In genomic region chr5:113951693-113952071, GRCm38 (mm10) we compare ENCODE assay signal across 14 mouse cellular contexts. TPM values are rescaled to one million over a fixed set of nuclear protein-coding genes. Genes with fewer than 3 reads are reported as not detected.
A peak's percentile ranks its signal among the peaks of the same experiment; 100 is the strongest.
DNase-seq lines count a peak whose midpoint lies in the region; ATAC-seq and TF ChIP-seq lines count a peak whose summit lies in the region.
"Had no signal": no experiment of that assay in that cellular context is flagged by ENCODE, and none has a peak within 500 bp of the region (broad histone marks: within the 10 kb centered on the region; RNA-seq: fewer than 3 reads in every experiment).

No protein-coding gene starts in this region.

- DNase-seq in heart, postnatal 14 days, result no peak
- peak; percentile 57 for DNase-seq in ovary, postnatal 36 days (ENCODE audit: low spot score)
- no peak for DNase-seq in ovary, postnatal 10 days (ENCODE audit: low spot score)
- no peak for DNase-seq in right cerebral cortex, postnatal 25 days
- DNase-seq: embryo, embryonic 11 days; right cerebral cortex, adult 18-20 months had no signal

- 14% methylated on average over 11 of the region's 11 CpGs for WGBS in heart, embryonic 15.5 days

- 0 out of 2 replicates have a peak, but pooled peaks have one; percentile 14 for ATAC-seq in heart, embryonic 15.5 days (replicated peaks; ENCODE audit: insufficient number of reproducible peaks, insufficient read depth, low FRiP score, low read depth)
- ATAC-seq in erythroid progenitor cell, adult 5-6 weeks (replicated peaks; ENCODE audit: low FRiP score, poor library complexity, severe bottlenecking), result peak; percentile 78
- no peak for ATAC-seq in frontal cortex, adult (ENCODE audit: low TSS enrichment)

- H3ac ChIP-seq in myocyte (ENCODE audit: control insufficient read depth, insufficient read length), result no peak overlapping the region

- H3K36me3 ChIP-seq in heart, embryonic 15.5 days, result peaks cover 51% of the 10 kb centered on the region
- H3K36me3 ChIP-seq in myocyte (ENCODE audit: control insufficient read depth, insufficient read depth), result peaks cover 9% of the 10 kb centered on the region

- intact Hi-C loops in heart, postnatal 14 days (cut with DNase I), result no loop called here

- peak overlapping the region; percentile 79 for H3K27ac ChIP-seq in heart, embryonic 15.5 days
- H3K27ac ChIP-seq: kidney, postnatal 0 days had no signal

- no peaks in the 10 kb centered on the region for H3K9me3 ChIP-seq in heart, embryonic 15.5 days (replicated peaks)
- H3K9me3 ChIP-seq: limb, embryonic 13.5 days had no signal

- H3K4me3 ChIP-seq in heart, embryonic 15.5 days, result no peak overlapping the region
- H3K4me3 ChIP-seq in myocyte, result no peak overlapping the region
- H3K4me3 ChIP-seq: limb, embryonic 13.5 days had no signal

- H3K9ac ChIP-seq in heart, embryonic 15.5 days, result peak overlapping the region; percentile 30; the same call in 1 of the 2 replicates
- H3K9ac ChIP-seq: limb, embryonic 13.5 days had no signal

- H3K79me2 ChIP-seq in myocyte (ENCODE audit: control insufficient read depth, insufficient read depth), result no peaks in the 10 kb centered on the region

- no peaks in the 10 kb centered on the region for H3K27me3 ChIP-seq in heart, embryonic 15.5 days
- H3K27me3 ChIP-seq in myocyte (ENCODE audit: control insufficient read depth, insufficient read depth, insufficient read length), result no peaks in the 10 kb centered on the region
- H3K27me3 ChIP-seq: limb, embryonic 13.5 days had no signal

- H3K4me1 ChIP-seq in heart, embryonic 15.5 days (replicated peaks), result peaks cover 46% of the 10 kb centered on the region

- peak overlapping the region; percentile 26 for H3K4me2 ChIP-seq in heart, embryonic 15.5 days
- H3K4me2 ChIP-seq in myocyte (ENCODE audit: low read depth), result peak overlapping the region; percentile 72
- H3K4me2 ChIP-seq: limb, embryonic 13.5 days had no signal

- TF ChIP-seq POLR2A in myocyte (IDR thresholded peaks at IDR 0.05; ENCODE audit: insufficient read length, low read depth), result no peak

TF ChIP-seq in myocyte, 11 proteins besides CTCF, POLR2A, EP300 and RAD21:
- no peak for TF ChIP-seq TCF12 (IDR thresholded peaks at IDR 0.05; ENCODE audit: insufficient read depth, poor library complexity, severe bottlenecking)

RNA-seq across cellular contexts. Expression of gene Ssh1, which starts 42.0 kb away (rescaled TPM):
- polyA plus RNA-seq in heart, embryonic 15.5 days (2015; fragmentation: Nextera tagmentation; extraction: Ambion mirVana), result 9.0 and 11.7 TPM in 2 replicates
- 10 to 100 TPM; 13.0 to 13.9 TPM for total RNA-seq in heart, postnatal 14 days (2021)
- total RNA-seq in erythroid progenitor cell, adult 5-6 weeks (2015; ENCODE audit: low replicate concordance), result 21.3 and 31.9 TPM in 2 replicates
- 30.9 and 43.1 TPM in 2 replicates for total RNA-seq in erythroid progenitor cell, adult 5-6 weeks (2017; ENCODE audit: low replicate concordance)
- 3.4 TPM for polyA plus RNA-seq in myocyte (2012; fragmentation: generic; extraction: Trizol)

RNA-seq across cellular contexts. Expression of gene Coro1c, which starts 43.1 kb away (rescaled TPM):
- polyA plus RNA-seq in heart, embryonic 15.5 days (2015; fragmentation: Nextera tagmentation; extraction: Ambion mirVana), result 72.7 and 95.4 TPM in 2 replicates
- 10 to 100 TPM; 41.1 to 51.1 TPM for total RNA-seq in heart, postnatal 14 days (2021)
- total RNA-seq in erythroid progenitor cell, adult 5-6 weeks (2015; ENCODE audit: low replicate concordance), result 32.7 and 52.3 TPM in 2 replicates
- 43.4 and 52.9 TPM in 2 replicates for total RNA-seq in erythroid progenitor cell, adult 5-6 weeks (2017; ENCODE audit: low replicate concordance)
- polyA plus RNA-seq in myocyte (2012; fragmentation: generic; extraction: Trizol), result 58.9 TPM

RNA-seq across cellular contexts. Expression of gene Dao, which starts 51.8 kb away (rescaled TPM):
- not detected in 2 replicates for polyA plus RNA-seq in heart, embryonic 15.5 days (2015; fragmentation: Nextera tagmentation; extraction: Ambion mirVana)
- total RNA-seq in heart, postnatal 14 days (2021), result not detected
- not detected in 2 replicates for total RNA-seq in erythroid progenitor cell, adult 5-6 weeks (2015; ENCODE audit: low replicate concordance)
- total RNA-seq in erythroid progenitor cell, adult 5-6 weeks (2017; ENCODE audit: low replicate concordance), result not detected in 2 replicates
- not detected for polyA plus RNA-seq in myocyte (2012; fragmentation: generic; extraction: Trizol)
- total RNA-seq: layer of hippocampus, postnatal 14 days had no signal
- polyA plus RNA-seq: hindbrain, embryonic 11.5 days; limb, embryonic 13.5 days had no signal
